Mouse (Mus musculus) stomach, postnatal 0 days (tissue): ENCODE measurements around the gene Phospho2. TPM values are rescaled to one million over a fixed set of nuclear protein-coding genes. Genes with fewer than 3 reads are reported as not detected.
"Not testable (repeated sequence)": the region's sequence is repeated elsewhere in the genome, so short reads cannot be mapped to it uniquely, and the experiment has no call there.

ENCODE experiments used
- ATAC-seq: fragments of 200-750 bp; cut with Nextera tagmentation; 2 replicates; pipeline ENCODE4 v1.8.0; 2017; ENCODE audit not compliant: low FRiP score, low TSS enrichment
- DNase-seq: peaks from one replicate; pipeline ENCODE4 v3.0.0-alpha.2; 2016; ENCODE audit warnings: low spot score
- H3K27ac ChIP-seq: fragments of 300-500 bp; sonication (generic); replicated peaks from 2 replicates; pipeline ENCODE4 v1.5.1; 2014; ENCODE audit warnings: mild to moderate bottlenecking, control low read depth
- H3K27me3 ChIP-seq: fragments of 300-500 bp; sonication (generic); 2 replicates; pipeline ENCODE4 v1.6.1; 2014; ENCODE audit warnings: low read length; ENCODE audit not compliant: control insufficient read depth, insufficient read depth
- H3K36me3 ChIP-seq: fragments of 300-500 bp; sonication (generic); 2 replicates; pipeline ENCODE4 v1.6.1; 2014; ENCODE audit warnings: low read length, mixed read lengths; ENCODE audit not compliant: control insufficient read depth, insufficient read depth
- H3K4me1 ChIP-seq: fragments of 300-500 bp; sonication (generic); replicated peaks from 2 replicates; pipeline ENCODE4 v1.6.1; 2014; ENCODE audit warnings: antibody characterized with exemption; ENCODE audit not compliant: control insufficient read depth, insufficient read depth
- H3K4me2 ChIP-seq: fragments of 300-500 bp; sonication (generic); replicated peaks from 2 replicates; pipeline ENCODE4 v1.6.1; 2014; ENCODE audit warnings: low read depth, mild to moderate bottlenecking, control low read depth, moderate library complexity
- H3K4me3 ChIP-seq: fragments of 300-500 bp; sonication (generic); 2 replicates; pipeline ENCODE4 v1.5.1; 2014; ENCODE audit warnings: low read depth, low read length, control low read depth
- H3K9ac ChIP-seq: fragments of 300-500 bp; sonication (generic); 2 replicates; pipeline ENCODE4 v1.6.1; 2014; ENCODE audit warnings: mild to moderate bottlenecking, low read length, control low read depth, mixed read lengths
- H3K9me3 ChIP-seq: fragments of 300-500 bp; sonication (generic); 2 replicates; pipeline ENCODE4 v1.6.1; 2016; ENCODE audit warnings: low read length; ENCODE audit not compliant: control insufficient read depth
- CTCF ChIP-seq: IDR thresholded peaks from 2 replicates; pipeline ENCODE4 v1.5.1; 2016; ENCODE audit warnings: antibody characterized with exemption, low read depth, mild to moderate bottlenecking, moderate library complexity
- EP300 ChIP-seq: optimal IDR thresholded peaks from 2 replicates; pipeline ENCODE3; 2016; ENCODE audit warnings: antibody characterized with exemption
- WGBS: fragments of 180-500 bp; shearing (Covaris S2); extraction: QIAGEN DNeasy Blood & Tissue Kit; methylation state at CpG from one replicate; pipeline ENCODE4 v1.1.7; 2014; 5-methylcytosine and 5-hydroxymethylcytosine counted together
- polyA plus RNA-seq: library from polyadenylated mRNA; unstranded; fragments of >200 nt; fragmentation: Nextera tagmentation; extraction: Ambion mirVana; gene quantifications from 2 replicates; pipeline ENCODE4 v1.2.1, GENCODE M21; 2015

The Phospho2 gene
- polyA plus RNA-seq, 1 experiment from 2014 or later = 19.0 TPM

DNA sequence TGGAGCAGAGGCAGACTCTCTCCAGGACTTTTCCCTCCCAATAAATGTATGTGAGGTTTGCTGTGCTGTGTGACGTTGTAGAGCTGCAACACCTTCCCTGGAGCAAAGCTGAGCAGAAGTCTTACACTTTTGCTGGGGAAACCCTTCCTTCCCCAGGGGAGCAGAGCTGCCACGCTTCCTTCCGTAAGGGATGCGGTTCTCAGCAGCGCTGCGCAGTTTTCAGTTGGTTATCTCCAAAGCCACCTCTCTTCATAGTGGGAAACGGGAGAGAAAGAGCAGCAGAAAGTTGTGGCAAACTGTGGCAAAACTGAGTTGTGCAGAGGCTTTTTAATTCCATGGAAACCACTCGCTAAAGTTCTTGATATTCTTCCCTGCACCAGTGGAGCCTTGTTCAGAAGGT is 14.3 kb downstream of the Phospho2 start:
- Histone ChIP-seq H3K36me3 (no peaks in the 10 kb centered on the region), H3K27me3 (no peaks in the 10 kb centered on the region), H3K4me1 (no peaks in the 10 kb centered on the region), H3K4me2 (no peak overlapping the region), H3K4me3 (no peak overlapping the region), H3K27ac (no peak overlapping the region), H3K9me3 (no peaks in the 10 kb centered on the region), H3K9ac (no peak overlapping the region)
- TF ChIP-seq CTCF (no peak), EP300 (no peak)
- WGBS = 73% methylated on average over 8 of the region's 8 CpGs
- ATAC-seq (no peak), DNase-seq (no peak)

DNA sequence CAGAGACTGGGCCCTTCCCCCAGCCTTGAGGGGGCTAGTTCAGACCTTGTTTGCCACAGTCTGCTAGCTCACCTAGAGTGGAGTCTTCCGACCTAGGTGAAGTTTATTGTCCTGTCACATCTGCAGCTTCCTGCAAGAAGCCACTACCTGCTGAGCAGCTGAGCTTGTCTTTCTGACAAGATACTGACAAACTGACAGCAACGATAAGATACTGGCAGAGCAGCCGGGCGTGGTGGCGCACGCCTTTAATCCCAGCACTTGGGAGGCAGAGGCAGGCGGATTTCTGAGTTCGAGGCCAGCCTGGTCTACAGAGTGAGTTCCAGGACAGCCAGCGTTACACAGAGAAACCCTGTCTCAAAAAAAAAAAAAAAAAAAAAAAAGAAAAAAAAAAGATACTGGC is 15.2 kb downstream of the Phospho2 start:
- not testable (repeated sequence) for H3K27ac ChIP-seq, DNase-seq, H3K4me2 ChIP-seq, H3K4me1 ChIP-seq, ATAC-seq, H3K27me3 ChIP-seq, H3K9me3 ChIP-seq, H3K36me3 ChIP-seq, H3K9ac ChIP-seq, H3K4me3 ChIP-seq
- 78% methylated on average over 8 of the region's 9 CpGs for WGBS

DNA sequence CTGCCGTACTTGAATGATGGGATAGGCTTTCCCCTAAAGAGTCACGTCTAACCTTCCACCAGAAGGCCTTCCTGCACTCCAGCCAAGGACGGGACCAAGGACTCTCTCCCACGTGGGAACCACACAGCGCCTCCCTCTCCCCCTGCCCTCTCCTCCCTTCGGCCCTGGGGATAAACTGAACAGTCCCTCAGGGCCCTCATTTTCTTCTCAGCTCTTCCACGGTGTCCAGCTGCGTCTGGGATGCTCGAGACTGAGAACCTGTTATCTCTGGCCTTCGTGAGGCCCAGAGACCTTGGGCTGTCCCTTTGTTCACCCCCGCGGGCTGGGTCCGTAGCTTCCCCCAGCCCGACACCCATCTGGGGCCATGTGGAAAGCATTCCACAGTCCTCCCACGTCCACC is 20.7 kb downstream of the Phospho2 start:
- TF ChIP-seq EP300 = no peak
- TF ChIP-seq CTCF = no peak
- H3K4me3 ChIP-seq = no peak overlapping the region
- no peaks in the 10 kb centered on the region for H3K9me3 ChIP-seq
- no peak overlapping the region for H3K27ac ChIP-seq
- H3K4me2 ChIP-seq = no peak overlapping the region
- H3K36me3 ChIP-seq = no peaks in the 10 kb centered on the region
- H3K4me1 ChIP-seq = no peaks in the 10 kb centered on the region
- no peaks in the 10 kb centered on the region for H3K27me3 ChIP-seq
- H3K9ac ChIP-seq = no peak overlapping the region
- DNase-seq (no peak), ATAC-seq (no peak)
- WGBS = 68% methylated on average over 15 of the region's 15 CpGs

DNA sequence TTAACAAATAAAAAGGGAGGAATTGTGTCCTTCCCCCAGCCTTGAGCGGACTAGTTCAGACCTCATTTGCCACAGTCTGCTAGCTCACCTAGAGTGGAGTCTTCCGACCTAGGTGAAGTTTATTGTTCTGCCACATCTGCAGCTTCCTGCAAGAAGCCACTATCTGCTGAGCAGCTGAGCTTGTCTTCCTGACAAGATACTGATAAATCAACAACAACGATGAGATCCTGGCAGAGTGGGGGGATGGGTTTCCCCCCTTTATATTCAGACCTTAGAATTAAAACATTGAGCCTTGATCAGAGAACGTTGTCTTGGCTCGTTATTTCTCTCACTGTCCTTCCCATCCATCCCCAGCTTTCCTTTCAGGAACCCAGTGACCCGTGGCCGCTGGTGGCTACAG is 21.9 kb downstream of the Phospho2 start:
- not testable (repeated sequence) for H3K4me3 ChIP-seq, ATAC-seq, H3K9me3 ChIP-seq, H3K27me3 ChIP-seq, H3K4me1 ChIP-seq, DNase-seq, H3K36me3 ChIP-seq, H3K27ac ChIP-seq, H3K4me2 ChIP-seq, H3K9ac ChIP-seq
- 71% methylated on average over 7 of the region's 7 CpGs for WGBS

DNA sequence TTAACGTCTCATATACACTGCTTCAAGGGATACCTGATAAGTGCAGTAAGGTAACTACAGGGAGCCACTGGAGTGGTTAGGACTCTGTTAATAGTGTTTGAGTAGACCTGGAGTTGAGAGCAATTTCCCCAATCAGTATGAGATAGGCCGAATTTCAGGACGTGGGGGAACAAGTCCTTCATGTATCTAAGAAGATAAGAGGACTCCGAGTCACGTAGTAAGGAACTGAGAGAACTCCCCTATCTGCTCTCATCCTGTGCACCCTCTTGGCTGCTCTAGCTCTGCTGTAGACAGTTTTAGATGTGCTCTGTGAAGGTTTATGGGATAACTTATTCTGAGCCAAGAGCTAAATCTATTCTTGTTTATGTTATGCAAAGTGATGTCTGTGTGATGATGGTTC is 27.2 kb downstream of the Phospho2 start:
- H3K27ac ChIP-seq = peak overlapping the region; percentile 49

DNA sequence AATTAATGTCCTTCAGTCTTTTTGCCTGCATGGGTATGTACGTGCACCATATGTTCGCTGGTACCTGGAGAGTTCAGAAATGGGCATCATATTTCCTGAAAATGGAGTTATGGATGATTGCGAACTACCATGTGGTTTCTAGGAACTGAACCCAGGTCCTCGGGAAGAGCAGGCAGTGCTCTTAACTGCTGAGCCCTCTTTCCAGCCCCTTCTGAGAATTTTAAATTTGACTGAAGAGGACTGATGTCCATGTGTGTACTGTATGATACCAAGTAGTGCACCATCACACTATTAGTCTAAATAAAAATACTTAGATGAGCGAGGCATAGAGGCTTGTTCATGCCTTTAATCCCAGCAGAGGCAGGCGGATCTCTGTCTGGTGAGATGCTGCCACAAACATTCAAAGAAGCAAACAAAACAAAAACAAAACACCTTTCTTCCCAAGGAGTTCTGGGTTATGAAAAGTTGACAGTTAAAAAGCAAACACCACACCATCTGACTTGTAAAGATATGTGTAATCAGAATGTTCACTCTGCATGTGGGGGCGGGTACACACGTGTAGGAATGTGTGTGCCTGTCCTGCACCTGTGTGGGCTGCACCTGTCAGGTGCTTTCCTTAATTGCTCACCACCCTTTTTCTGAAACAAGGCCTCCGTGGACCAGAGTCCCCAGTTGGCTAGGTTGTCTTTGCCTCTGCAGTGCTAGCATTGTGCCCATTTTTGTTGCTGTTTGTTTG is 29.1 kb downstream of the Phospho2 start:
- no peaks in the 10 kb centered on the region for H3K4me1 ChIP-seq
- no peak for DNase-seq
- WGBS = 75% methylated on average over 9 of the region's 9 CpGs
- no peaks in the 10 kb centered on the region for H3K27me3 ChIP-seq
- H3K9me3 ChIP-seq = no peaks in the 10 kb centered on the region
- no peak overlapping the region for H3K4me2 ChIP-seq
- no peak overlapping the region for H3K9ac ChIP-seq
- no peak for TF ChIP-seq CTCF
- TF ChIP-seq EP300 = no peak
- no peak for ATAC-seq
- no peak overlapping the region for H3K27ac ChIP-seq
- H3K36me3 ChIP-seq = no peaks in the 10 kb centered on the region
- H3K4me3 ChIP-seq = no peak overlapping the region

More for the DNA sequence above, 27.2 kb downstream of the Phospho2 start:
- Histone ChIP-seq H3K27me3 (no peaks in the 10 kb centered on the region), H3K4me2 (no peak overlapping the region), H3K36me3 (no peaks in the 10 kb centered on the region), H3K9ac (no peak overlapping the region), H3K4me3 (no peak overlapping the region), H3K4me1 (no peaks in the 10 kb centered on the region), H3K9me3 (no peaks in the 10 kb centered on the region)
- DNase-seq = no peak
- TF ChIP-seq EP300 = no peak
- peak; percentile 35; the same call in 1 of the 2 replicates for ATAC-seq
- WGBS = 46% methylated on average over 5 of the region's 5 CpGs
